Mouse (Mus musculus) lung, embryonic 15.5 days (tissue): ENCODE data around the gene Gimap4. TPM values are rescaled to one million over a fixed set of nuclear protein-coding genes. Genes with fewer than 3 reads are reported as not detected.

Experiments used
- ATAC-seq: fragments of 200-750 bp; cut with Nextera tagmentation; 2 replicates; pipeline ENCODE4 v1.8.0; 2017; ENCODE audit warnings: moderate number of reproducible peaks, borderline replicate concordance; ENCODE audit not compliant: low FRiP score, low TSS enrichment; ENCODE audit errors: extremely low read depth
- H3K27ac ChIP-seq: fragments of 300-500 bp; sonication (generic); 2 replicates; pipeline ENCODE4 v1.5.1; 2015; ENCODE audit warnings: moderate library complexity, mild to moderate bottlenecking, inconsistent platforms
- H3K27me3 ChIP-seq: fragments of 300-500 bp; sonication (generic); 2 replicates; pipeline ENCODE4 v1.6.1; 2015; ENCODE audit warnings: inconsistent platforms
- H3K36me3 ChIP-seq: fragments of 300-500 bp; sonication (generic); 2 replicates; pipeline ENCODE4 v1.6.1; 2015; ENCODE audit warnings: inconsistent platforms
- H3K4me1 ChIP-seq: fragments of 300-500 bp; sonication (generic); 2 replicates; pipeline ENCODE4 v1.6.1; 2015; ENCODE audit warnings: inconsistent platforms
- H3K4me2 ChIP-seq: fragments of 300-500 bp; sonication (generic); 2 replicates; pipeline ENCODE4 v1.6.1; 2015; ENCODE audit warnings: inconsistent platforms, mild to moderate bottlenecking, moderate library complexity
- H3K4me3 ChIP-seq: fragments of 300-500 bp; sonication (generic); 2 replicates; pipeline ENCODE4 v1.5.1; 2015; ENCODE audit warnings: mild to moderate bottlenecking, inconsistent platforms
- H3K9ac ChIP-seq: fragments of 300-500 bp; sonication (generic); 2 replicates; pipeline ENCODE4 v1.6.1; 2015; ENCODE audit warnings: inconsistent platforms
- H3K9me3 ChIP-seq: fragments of 300-500 bp; sonication (generic); 2 replicates; pipeline ENCODE4 v1.6.1; 2016; ENCODE audit warnings: inconsistent platforms
- WGBS: fragments of 180-500 bp; shearing (Covaris S2); methylation state at CpG from one replicate; pipeline ENCODE4 v1.1.7; 2015; 5-methylcytosine and 5-hydroxymethylcytosine counted together
- polyA plus RNA-seq: library from polyadenylated mRNA; unstranded; fragments of >200 nt; fragmentation: Nextera tagmentation; extraction: Ambion mirVana; gene quantifications from 2 replicates; pipeline ENCODE4 v1.2.1, GENCODE M21; 2015

The Gimap4 gene
- polyA plus RNA-seq, 1 experiment from 2014 or later: 46.6 TPM

DNA sequence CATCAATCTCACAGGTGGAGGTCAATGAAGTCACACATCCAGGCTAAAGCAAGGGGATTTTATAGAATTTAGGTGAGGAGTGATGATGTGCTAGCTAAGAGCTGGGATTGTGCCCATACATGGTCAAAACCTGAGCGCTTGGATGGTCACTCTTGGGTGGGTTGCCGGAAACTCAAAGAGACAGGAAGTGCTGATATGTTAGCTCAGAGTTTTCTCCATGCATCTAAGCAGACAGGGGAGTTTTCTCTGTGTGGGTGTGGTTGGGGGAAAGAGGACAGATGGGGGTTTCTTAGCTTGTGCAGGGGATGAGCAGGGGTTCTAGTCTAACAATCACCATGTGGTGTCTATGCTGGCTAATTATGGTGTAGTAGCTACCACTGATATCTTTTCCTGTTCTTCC is 5.0 kb downstream of the Gimap4 start:
- Histone ChIP-seq H3K4me1 (no peaks in the 10 kb centered on the region), H3K4me2 (no peak overlapping the region), H3K9ac (no peak overlapping the region), H3K36me3 (no peaks in the 10 kb centered on the region), H3K9me3 (no peaks in the 10 kb centered on the region), H3K27ac (no peak overlapping the region), H3K4me3 (no peak overlapping the region), H3K27me3 (no peaks in the 10 kb centered on the region)
- no peak for ATAC-seq
- WGBS: 72% methylated on average over 2 of the region's 2 CpGs

DNA sequence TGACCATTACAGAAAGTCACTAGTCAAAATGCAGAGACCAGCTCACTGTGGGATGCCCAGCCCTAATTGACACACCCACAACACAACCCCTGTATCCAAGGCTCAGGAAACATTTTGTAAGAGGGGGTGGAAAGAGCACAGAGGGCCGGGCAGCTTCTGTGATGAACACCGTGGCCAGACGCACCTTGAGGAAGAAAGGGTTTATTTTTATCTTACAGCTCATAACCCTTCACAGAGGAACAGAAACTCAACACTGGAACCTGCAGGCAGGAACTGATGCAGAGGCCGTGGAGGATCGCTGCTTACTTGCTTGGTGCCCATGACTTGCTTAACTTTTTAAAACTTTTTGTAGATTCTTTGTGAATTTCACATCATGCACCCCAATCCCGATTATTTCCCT is 8.6 kb downstream of the Gimap4 start:
- Histone ChIP-seq H3K9me3 (no peaks in the 10 kb centered on the region), H3K4me1 (no peaks in the 10 kb centered on the region), H3K27me3 (no peaks in the 10 kb centered on the region), H3K4me2 (no peak overlapping the region), H3K27ac (no peak overlapping the region), H3K4me3 (no peak overlapping the region), H3K9ac (no peak overlapping the region), H3K36me3 (no peaks in the 10 kb centered on the region)
- WGBS: 82% methylated on average over 6 of the region's 6 CpGs
- no peak for ATAC-seq

DNA sequence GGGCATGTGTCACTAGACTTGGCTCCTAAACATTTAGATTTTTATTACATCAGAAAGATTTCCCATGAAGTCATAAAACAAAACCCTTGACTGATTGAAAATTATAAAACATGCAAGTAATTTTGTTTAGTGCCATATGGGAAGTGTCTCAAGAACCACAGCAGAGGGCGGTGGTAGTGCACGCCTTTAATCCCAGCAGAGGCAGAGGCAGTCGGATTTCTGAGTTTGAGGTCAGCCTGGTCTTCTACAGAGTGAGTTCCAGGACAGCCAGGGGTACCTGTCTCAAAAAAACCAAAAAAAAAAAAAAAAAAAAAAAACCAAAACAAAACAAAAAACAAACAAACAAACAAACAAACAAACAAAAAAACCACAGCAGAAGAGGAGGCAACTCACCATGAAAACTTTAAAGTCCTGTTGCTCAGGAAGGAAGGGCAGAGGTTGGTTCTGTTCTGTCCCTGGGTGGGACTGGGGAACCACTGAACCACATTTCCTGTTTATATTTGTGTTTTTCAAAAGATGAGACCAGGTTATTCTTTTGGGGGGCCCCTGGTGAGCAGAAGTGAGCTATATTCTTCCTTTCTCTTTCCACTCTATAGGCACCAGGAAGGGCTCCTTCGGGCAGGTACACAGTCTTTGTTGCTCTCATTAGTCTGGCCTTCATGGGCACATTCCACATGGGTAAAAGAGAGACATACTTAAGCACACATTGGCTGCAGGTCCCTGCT is 12.6 kb downstream of the Gimap4 start:
- H3K4me3 ChIP-seq: no peak overlapping the region
- H3K27me3 ChIP-seq: no peaks in the 10 kb centered on the region
- H3K27ac ChIP-seq: peak overlapping the region; percentile 34
- H3K4me2 ChIP-seq: no peak overlapping the region
- no peak for ATAC-seq
- H3K36me3 ChIP-seq: no peaks in the 10 kb centered on the region
- WGBS: 70% methylated on average over 4 of the region's 4 CpGs
- peaks cover 3% of the 10 kb centered on the region; the same call in 1 of the 2 replicates for H3K4me1 ChIP-seq
- H3K9me3 ChIP-seq: no peaks in the 10 kb centered on the region
- no peak overlapping the region for H3K9ac ChIP-seq

DNA sequence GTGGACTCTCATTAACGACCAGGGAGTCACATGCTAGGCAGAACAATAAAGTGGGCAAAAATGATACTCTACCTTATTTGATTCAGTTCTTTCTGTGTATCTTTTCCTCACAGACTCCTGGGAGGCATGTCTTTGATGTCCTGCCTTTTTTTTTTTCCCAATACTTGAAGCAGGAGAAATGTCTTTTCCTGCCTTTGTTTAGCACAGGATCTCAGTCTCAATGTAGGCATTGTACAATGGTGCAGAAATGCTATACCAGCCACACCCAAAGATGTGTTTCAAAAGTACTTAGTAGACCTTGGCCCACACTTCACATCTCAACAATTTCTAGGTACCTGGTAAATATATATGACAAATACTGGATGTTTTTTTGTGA is 13.2 kb downstream of the Gimap4 start:
- no peaks in the 10 kb centered on the region for H3K27me3 ChIP-seq
- ATAC-seq: no peak
- no peaks in the 10 kb centered on the region for H3K36me3 ChIP-seq
- WGBS: 27% methylated on average over 1 of the region's 1 CpGs
- no peak overlapping the region for H3K4me3 ChIP-seq
- peaks cover 3% of the 10 kb centered on the region; the same call in 1 of the 2 replicates for H3K4me1 ChIP-seq
- H3K9ac ChIP-seq: no peak overlapping the region
- H3K4me2 ChIP-seq: no peak overlapping the region
- no peaks in the 10 kb centered on the region for H3K9me3 ChIP-seq
- H3K27ac ChIP-seq: peak overlapping the region; percentile 34

DNA sequence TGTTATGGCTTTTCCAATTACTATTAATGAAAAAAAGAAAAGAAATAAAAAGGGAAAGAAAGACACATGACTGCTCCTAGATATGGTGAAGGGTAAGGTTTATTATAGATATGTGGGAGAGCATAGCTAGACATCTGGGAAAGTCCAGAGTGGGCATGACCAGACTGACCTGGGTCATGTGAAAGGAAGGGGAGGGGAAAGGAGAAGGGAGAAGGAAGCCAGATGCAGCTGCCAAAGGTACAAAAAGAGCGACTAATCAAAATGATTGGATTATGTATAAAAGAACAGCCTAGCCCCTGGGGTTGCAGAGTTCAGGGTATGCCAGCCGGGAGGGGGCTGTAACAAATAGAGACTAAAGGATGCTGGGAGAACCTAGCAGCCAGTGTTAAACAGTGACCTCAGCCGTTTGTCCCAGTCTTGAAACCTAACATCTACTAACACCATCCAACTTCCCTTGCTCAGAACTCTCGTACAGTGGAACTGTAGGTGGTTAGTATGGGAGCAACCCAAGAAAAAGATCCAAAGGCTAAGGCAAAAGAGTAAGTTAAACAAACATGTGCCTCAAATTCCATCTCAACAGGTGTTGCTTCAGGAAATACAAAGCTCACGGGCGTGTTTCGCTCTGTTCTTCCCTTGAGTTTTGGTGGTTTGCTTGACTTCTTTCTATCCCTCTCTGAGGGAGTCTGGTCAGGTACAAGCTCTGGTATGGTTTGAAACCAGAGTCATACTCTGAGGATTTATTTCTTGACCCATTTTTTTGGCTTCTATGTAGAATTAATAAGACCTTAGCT is 13.9 kb downstream of the Gimap4 start:
- Histone ChIP-seq H3K36me3 (no peaks in the 10 kb centered on the region), H3K27ac (peak overlapping the region; percentile 50; the same call in 1 of the 2 replicates), H3K27me3 (no peaks in the 10 kb centered on the region), H3K4me1 (peaks cover 3% of the 10 kb centered on the region; the same call in 1 of the 2 replicates), H3K4me2 (no peak overlapping the region), H3K9me3 (no peaks in the 10 kb centered on the region), H3K4me3 (no peak overlapping the region), H3K9ac (no peak overlapping the region)
- ATAC-seq: no peak
- WGBS: 72% methylated on average over 7 of the region's 7 CpGs

DNA sequence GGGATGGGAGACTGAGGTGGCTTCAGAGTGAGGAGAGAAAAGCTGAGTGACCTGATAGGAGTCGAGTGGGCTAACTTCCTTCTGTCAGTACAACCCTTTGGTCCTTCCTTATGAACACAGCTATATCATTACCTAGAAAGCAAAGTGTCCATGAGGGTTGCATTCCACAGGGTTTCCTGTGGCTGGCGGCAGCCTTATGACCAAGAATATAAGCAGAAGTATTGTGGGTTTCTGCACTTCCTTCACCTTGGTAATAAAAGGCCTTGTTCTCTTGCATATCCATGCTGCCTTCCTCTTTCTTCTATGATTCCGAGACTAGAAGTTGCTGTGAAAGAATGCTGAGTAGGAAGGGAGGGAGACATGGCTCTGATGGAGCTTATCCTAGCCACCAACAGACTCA is 14.5 kb downstream of the Gimap4 start:
- no peak overlapping the region for H3K4me2 ChIP-seq
- no peak for ATAC-seq
- WGBS: 70% methylated on average over 3 of the region's 3 CpGs
- H3K4me1 ChIP-seq: peaks cover 3% of the 10 kb centered on the region; the same call in 1 of the 2 replicates
- H3K9ac ChIP-seq: no peak overlapping the region
- peak overlapping the region; percentile 60; the same call in 1 of the 2 replicates for H3K27ac ChIP-seq
- no peaks in the 10 kb centered on the region for H3K27me3 ChIP-seq
- no peaks in the 10 kb centered on the region for H3K36me3 ChIP-seq
- no peak overlapping the region for H3K4me3 ChIP-seq
- H3K9me3 ChIP-seq: no peaks in the 10 kb centered on the region

DNA sequence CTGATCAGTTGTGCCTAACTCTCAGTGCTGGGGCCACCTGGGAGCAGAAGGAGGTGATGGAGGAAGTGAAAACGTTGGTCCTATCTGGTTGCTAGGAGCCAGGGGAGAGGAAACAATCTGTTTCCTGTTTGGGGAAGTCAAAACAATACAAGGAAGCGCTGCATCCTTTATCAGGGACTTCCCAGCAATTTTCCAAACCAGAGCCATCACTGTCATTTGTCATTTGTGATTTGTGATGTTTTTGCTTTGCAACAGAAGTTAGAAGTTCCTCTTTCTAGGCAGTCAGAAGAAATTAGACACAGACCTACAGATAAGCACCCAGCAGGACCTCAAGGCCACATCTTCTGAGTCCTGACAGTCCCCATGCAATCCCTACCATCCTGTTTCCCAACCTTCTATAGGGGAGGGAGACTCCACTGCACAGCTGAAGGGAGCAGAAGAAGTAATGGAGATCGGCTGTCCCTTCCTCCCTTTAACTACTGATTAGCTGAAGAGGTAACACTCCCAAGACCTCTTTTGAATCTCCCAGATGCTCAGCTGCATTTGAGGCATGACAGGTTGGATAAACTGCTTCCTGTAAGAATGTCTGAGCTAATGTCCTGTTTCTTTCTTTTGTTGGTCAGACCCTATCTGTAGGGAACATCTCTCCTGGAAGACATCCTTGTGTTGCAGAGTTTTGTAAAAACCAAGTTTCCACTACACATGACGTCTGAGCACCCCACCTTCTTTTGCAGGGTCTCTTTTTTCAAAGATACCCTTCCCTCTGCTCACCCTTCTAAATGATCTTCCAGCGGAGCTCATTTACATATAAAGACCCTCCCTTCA is 16.1 kb downstream of the Gimap4 start:
- H3K27me3 ChIP-seq: no peaks in the 10 kb centered on the region
- H3K4me3 ChIP-seq: no peak overlapping the region
- H3K27ac ChIP-seq: peak overlapping the region; percentile 79
- H3K4me1 ChIP-seq: peaks cover 3% of the 10 kb centered on the region; the same call in 1 of the 2 replicates
- H3K9ac ChIP-seq: no peak overlapping the region
- no peak overlapping the region for H3K4me2 ChIP-seq
- no peaks in the 10 kb centered on the region for H3K36me3 ChIP-seq
- no peaks in the 10 kb centered on the region for H3K9me3 ChIP-seq
- 42% methylated on average over 5 of the region's 5 CpGs for WGBS
- ATAC-seq: peak; percentile 65

DNA sequence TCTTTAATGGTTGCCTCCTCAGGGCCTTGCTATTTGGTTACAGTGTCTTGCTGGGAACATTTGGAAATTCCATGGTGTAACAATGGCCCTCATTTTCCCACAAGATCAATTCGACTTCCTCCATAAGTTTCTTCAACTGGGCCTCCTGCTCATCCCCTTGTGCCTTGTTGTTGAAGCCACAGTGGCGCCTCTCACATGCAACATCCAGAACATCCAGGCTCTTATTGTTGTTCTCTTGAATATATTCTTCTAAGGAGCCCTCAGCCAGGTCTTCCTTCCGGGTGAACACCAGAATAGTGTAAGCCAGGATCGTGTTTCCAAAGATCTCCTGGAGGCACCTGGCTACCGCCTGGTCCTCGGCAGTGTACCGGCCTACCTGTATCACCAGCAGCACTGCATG is 17.8 kb downstream of the Gimap4 start:
- Histone ChIP-seq H3K27me3 (no peaks in the 10 kb centered on the region), H3K36me3 (no peaks in the 10 kb centered on the region), H3K4me3 (no peak overlapping the region), H3K9ac (no peak overlapping the region), H3K4me1 (peaks cover 3% of the 10 kb centered on the region; the same call in 1 of the 2 replicates), H3K4me2 (no peak overlapping the region), H3K9me3 (no peaks in the 10 kb centered on the region), H3K27ac (peak overlapping the region; percentile 79)
- 81% methylated on average over 7 of the region's 7 CpGs for WGBS
- ATAC-seq: no peak

DNA sequence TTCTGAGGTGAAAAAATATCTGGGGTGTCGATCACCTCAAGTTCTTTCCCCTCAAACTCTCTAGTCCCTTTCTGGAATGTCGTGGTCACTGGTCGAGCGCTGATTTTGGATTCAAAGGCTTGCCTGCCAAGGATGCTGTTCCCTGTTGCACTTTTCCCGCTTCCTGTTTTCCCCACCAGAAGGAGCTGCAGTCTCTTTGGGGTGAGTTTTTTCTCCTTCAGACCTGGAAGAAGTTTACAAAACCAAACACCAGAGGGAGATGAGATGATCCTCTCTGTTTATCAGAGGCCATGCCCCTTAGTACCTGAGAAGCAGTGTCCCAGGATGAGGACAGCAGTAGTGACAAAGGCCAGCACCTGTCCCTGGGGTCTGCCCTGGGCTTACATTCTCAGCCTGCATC is 18.3 kb downstream of the Gimap4 start:
- ATAC-seq: no peak
- Histone ChIP-seq H3K4me2 (no peak overlapping the region), H3K27me3 (no peaks in the 10 kb centered on the region), H3K9ac (no peak overlapping the region), H3K27ac (peak overlapping the region; percentile 79; the same call in 1 of the 2 replicates), H3K36me3 (no peaks in the 10 kb centered on the region), H3K4me1 (peaks cover 3% of the 10 kb centered on the region; the same call in 1 of the 2 replicates), H3K4me3 (no peak overlapping the region), H3K9me3 (no peaks in the 10 kb centered on the region)
- 57% methylated on average over 5 of the region's 5 CpGs for WGBS

DNA sequence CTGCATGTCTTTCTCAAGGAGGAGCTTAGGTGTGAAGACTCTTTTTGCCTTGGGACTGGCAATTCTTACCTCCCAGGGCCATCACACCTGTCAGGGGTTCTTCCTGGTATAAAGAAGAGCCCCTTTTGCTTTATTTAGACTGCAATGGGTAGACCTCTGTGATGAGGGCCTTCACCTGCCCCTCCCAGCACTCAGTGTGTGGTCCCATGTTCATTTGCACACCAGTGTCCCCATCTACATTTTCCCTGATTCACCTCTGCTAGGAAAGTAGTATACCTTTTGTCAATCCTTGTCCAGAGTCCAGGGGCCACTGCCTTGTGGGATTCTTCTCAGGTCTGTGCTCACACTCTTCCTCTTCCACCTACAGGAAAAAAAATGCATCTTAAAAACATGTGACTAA is 19.8 kb downstream of the Gimap4 start:
- Histone ChIP-seq H3K9me3 (no peaks in the 10 kb centered on the region), H3K27me3 (no peaks in the 10 kb centered on the region), H3K27ac (no peak overlapping the region), H3K4me1 (no peaks in the 10 kb centered on the region), H3K4me2 (no peak overlapping the region), H3K36me3 (no peaks in the 10 kb centered on the region), H3K4me3 (no peak overlapping the region), H3K9ac (no peak overlapping the region)
- ATAC-seq: no peak

DNA sequence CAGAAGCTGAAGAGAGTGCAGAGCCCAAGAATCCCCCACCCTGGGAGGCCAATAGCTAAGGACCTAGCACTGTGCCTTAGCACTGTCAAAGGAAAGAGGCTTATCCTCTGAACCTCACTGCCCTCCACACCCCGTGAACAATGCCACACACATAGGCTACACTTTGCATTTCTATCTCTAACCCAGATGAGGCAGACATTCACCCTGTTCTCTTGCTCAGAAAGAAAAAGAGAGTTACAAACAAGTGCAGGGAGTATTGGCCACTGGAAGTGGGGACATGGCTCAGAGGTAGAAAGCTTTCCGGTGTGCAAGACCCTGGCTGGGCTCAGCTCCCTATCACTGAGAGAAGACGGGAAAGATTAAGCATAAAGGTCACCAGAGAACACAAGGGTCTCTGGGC is 21.8 kb downstream of the Gimap4 start:
- Histone ChIP-seq H3K4me1 (no peaks in the 10 kb centered on the region), H3K4me3 (peak overlapping the region; percentile 8), H3K36me3 (no peaks in the 10 kb centered on the region), H3K4me2 (peak overlapping the region; percentile 15; the same call in 1 of the 2 replicates), H3K9me3 (no peaks in the 10 kb centered on the region), H3K27ac (peak overlapping the region; percentile 42; the same call in 1 of the 2 replicates), H3K9ac (no peak overlapping the region), H3K27me3 (no peaks in the 10 kb centered on the region)
- no peak for ATAC-seq
- WGBS: 44% methylated on average over 3 of the region's 3 CpGs
